Comparison of ENCODE assay signal across 18 mouse cellular contexts in genomic region chr4:118098571-118098970, GRCm38 (mm10). TPM values are rescaled to one million over a fixed set of nuclear protein-coding genes. Genes with fewer than 3 reads are reported as not detected.
DNase-seq lines count a peak whose midpoint lies in the region; TF ChIP-seq lines count a peak whose summit lies in the region.
"Had no signal": no experiment of that assay in that cellular context is flagged by ENCODE, and none has a peak within 500 bp of the region (broad histone marks: within the 10 kb centered on the region; RNA-seq: fewer than 3 reads in every experiment).

No protein-coding gene starts in this region.

- no peaks in the 10 kb centered on the region for H3K79me2 ChIP-seq in heart, adult 2 months (replicated peaks; ENCODE audit: control insufficient read depth, insufficient read depth, low read length)

- DNase-seq in lung, adult 18-20 months = peak; percentile 59 to 73
- peak; percentile 33 for DNase-seq in lung, adult 2 months
- DNase-seq in lung, postnatal 10 days = peak; percentile 39
- peak; percentile 77 for DNase-seq in lung, postnatal 36 days
- DNase-seq in right cerebral cortex, postnatal 14 days = no peak
- DNase-seq in heart, adult 2 months = no peak
- DNase-seq in cerebellum, adult 2 months = no peak
- DNase-seq: adrenal gland, adult 8-10 months; adrenal gland, postnatal 25 days; cerebellum, adult 11-12 months; cerebellum, adult 9-10 months; cerebellum, postnatal 14 days; gastrocnemius, postnatal 10 days; gastrocnemius, postnatal 36 days had no signal

- H3K9ac ChIP-seq in heart, adult 2 months (ENCODE audit: low read depth, low read length) = no peak overlapping the region
- H3K9ac ChIP-seq: forebrain, embryonic 13.5 days; hindbrain, embryonic 13.5 days had no signal

- no peaks in the 10 kb centered on the region for H3K36me3 ChIP-seq in heart, adult 2 months (ENCODE audit: control insufficient read depth, insufficient read depth, low read length)

- no peak overlapping the region for H3K27ac ChIP-seq in heart, adult 2 months
- no peak overlapping the region for H3K27ac ChIP-seq in cerebellum, adult 2 months (ENCODE audit: insufficient read depth, low read length)
- H3K27ac ChIP-seq: forebrain, embryonic 10.5 days; forebrain, embryonic 13.5 days; hindbrain, embryonic 13.5 days had no signal

- no peak for TF ChIP-seq CTCF in lung, adult 2 months (IDR thresholded peaks at IDR 0.05; ENCODE audit: insufficient read depth, low read length)
- TF ChIP-seq CTCF in heart, adult 2 months (IDR thresholded peaks at IDR 0.05) = no peak
- no peak for TF ChIP-seq CTCF in cerebellum, adult 2 months (IDR thresholded peaks at IDR 0.05; ENCODE audit: borderline replicate concordance, insufficient read depth, low read depth, low read length)

- TF ChIP-seq EP300 in heart, adult 2 months (IDR thresholded peaks at IDR 0.05; ENCODE audit: insufficient read depth, low read depth, low read length) = no peak

- H3K4me1 ChIP-seq in lung, adult 2 months (ENCODE audit: control insufficient read depth, insufficient read depth, low read length) = no peaks in the 10 kb centered on the region
- no peaks in the 10 kb centered on the region for H3K4me1 ChIP-seq in heart, adult 2 months (ENCODE audit: control insufficient read depth, insufficient read depth, low read length)
- peaks cover 6% of the 10 kb centered on the region for H3K4me1 ChIP-seq in cerebellum, adult 2 months (ENCODE audit: control insufficient read depth, insufficient read depth, low read length)
- H3K4me1 ChIP-seq: forebrain, embryonic 10.5 days; forebrain, embryonic 13.5 days had no signal

- H3K27me3 ChIP-seq in heart, adult 2 months (ENCODE audit: control insufficient read depth, insufficient read depth, low read length) = no peaks in the 10 kb centered on the region
- no peaks in the 10 kb centered on the region for H3K27me3 ChIP-seq in cerebellum, adult 2 months (ENCODE audit: control insufficient read depth, insufficient read depth, low read length)
- H3K27me3 ChIP-seq: forebrain, embryonic 13.5 days; hindbrain, embryonic 13.5 days had no signal

- no peak for TF ChIP-seq POLR2A in lung, adult 2 months (IDR thresholded peaks at IDR 0.05; ENCODE audit: borderline replicate concordance, extremely low read depth, low read depth, low read length)
- no peak for TF ChIP-seq POLR2A in heart, adult 2 months (IDR thresholded peaks at IDR 0.05; ENCODE audit: insufficient read depth, low read depth, low read length)
- TF ChIP-seq POLR2A in cerebellum, adult 2 months (IDR thresholded peaks at IDR 0.05; ENCODE audit: borderline replicate concordance, insufficient read depth, low read length) = no peak

- intact Hi-C loops in heart, adult 2 months (cut with DNase I) = no loop called here

- H3K4me3 ChIP-seq in lung, adult 2 months (replicated peaks; ENCODE audit: extremely low read depth, low read depth, low read length) = no peak overlapping the region
- no peak overlapping the region for H3K4me3 ChIP-seq in heart, adult 2 months
- H3K4me3 ChIP-seq in cerebellum, adult 2 months (replicated peaks; ENCODE audit: insufficient read depth, low read depth, low read length) = no peak overlapping the region
- H3K4me3 ChIP-seq: forebrain, embryonic 10.5 days; forebrain, embryonic 13.5 days; hindbrain, embryonic 10.5 days; hindbrain, embryonic 13.5 days had no signal

- WGBS in lung, adult 2 months = 75% methylated on average over 6 of the region's 6 CpGs
- 92% methylated on average over 6 of the region's 6 CpGs for WGBS in heart, adult 2 months
- 66% methylated on average over 6 of the region's 6 CpGs for WGBS in cerebellum, adult 2 months

RNA-seq across cellular contexts. Expression of gene St3gal3, which starts 36.1 kb away (rescaled TPM):
- 20.1 and 23.4 TPM in 2 replicates for polyA plus RNA-seq in lung, adult 2 months (2012; rRNA removed)
- 10 to 100 TPM; 55.8 to 70.6 TPM for total RNA-seq in heart, adult 2 months (2021)
- polyA plus RNA-seq in heart, adult 2 months (2012; rRNA removed) = 54.9 and 68.2 TPM in 2 replicates
- polyA plus RNA-seq in cerebellum, adult 2 months (2012; rRNA removed) = 68.3 and 71.2 TPM in 2 replicates

Comparison
In these comparisons a context has a peak if more than half of its experiments do, and no peak if none do; other contexts are left out.
1. DNase-seq: peak in lung, adult 18-20 months (2 of 2), lung, adult 2 months (single experiment), lung, postnatal 10 days (single experiment) and lung, postnatal 36 days (single experiment); none in right cerebral cortex, postnatal 14 days (single experiment), heart, adult 2 months (0 of 2) and cerebellum, adult 2 months (0 of 2).